Mouse (Mus musculus) mammary gland, adult 2 months (tissue): Measurements from ENCODE around the gene Tnfrsf25. TPM values are rescaled to one million over a fixed set of nuclear protein-coding genes. Genes with fewer than 3 reads are reported as not detected.

ENCODE experiments used
- polyA plus RNA-seq: library from polyadenylated mRNA; depleted of rRNA; stranded (reverse); fragments of >200 nt; gene quantifications from 2 replicates; pipeline ENCODE4 v1.2.3, GENCODE M21; 2012; ENCODE audit warnings: low replicate concordance; rRNA removed

Tnfrsf25 gene
- 22.6 and 29.2 TPM in 2 replicates for polyA plus RNA-seq

DNA sequence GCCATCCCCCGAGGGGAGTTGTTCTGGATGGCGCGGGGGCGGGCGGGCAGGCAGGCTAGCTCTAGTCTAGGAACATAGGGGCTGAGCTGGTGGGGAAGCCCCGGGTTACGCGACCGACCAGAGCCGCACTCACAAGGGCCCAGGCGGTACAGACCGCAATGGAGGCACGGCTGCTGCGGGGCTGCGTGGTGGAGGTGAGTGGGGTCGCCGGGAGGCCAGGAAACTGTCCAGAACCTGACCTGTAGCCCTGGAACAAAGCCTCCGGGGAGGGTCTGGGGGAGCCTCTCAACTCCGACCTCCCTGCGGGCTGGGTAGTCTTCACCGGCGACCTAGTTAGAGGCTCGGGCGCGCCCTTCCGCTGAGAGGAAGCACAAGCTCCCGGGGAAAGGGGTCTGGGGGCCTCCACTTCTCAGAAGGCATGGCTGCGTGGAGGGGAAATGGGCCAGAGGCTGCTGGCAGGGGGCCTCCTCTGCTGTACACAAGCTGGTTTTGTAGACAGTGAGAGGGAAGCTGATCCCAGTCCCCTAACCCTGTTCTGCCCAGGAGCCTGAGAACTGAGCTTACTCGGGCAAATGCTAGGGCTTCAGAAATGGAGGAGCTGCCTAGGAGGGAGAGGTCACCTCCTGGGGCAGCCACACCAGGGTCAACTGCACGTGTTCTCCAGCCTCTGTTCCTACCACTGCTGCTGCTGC, at the start of gene Tnfrsf25:
Tnfrsf25 (plus strand) TSS at position 14 of the 692 bp plus-strand sequence.

DNA sequence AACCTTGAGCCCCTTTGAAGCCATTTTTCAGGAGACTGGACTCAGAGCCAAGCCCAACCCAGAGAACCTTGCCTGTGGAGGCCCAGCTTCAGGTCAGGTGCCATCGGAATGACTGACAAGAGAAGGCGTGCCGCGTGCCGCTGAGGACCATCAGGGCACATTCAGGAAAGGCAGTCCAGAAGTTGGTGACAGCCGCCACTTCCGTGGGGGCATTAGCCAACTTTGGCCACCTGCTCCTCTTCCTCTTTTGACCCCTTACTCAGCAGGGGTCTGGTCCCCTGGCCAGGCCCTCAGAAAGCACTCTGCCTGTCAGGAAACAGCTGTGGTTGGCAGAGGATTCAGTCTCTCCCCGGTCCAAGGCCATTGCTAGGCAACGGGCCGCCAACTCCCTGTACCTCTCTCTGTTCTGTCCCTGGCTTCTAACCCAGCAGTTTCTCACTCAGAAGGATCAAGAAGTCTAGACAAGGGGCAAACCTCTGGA, 43.6 kb upstream of the Tnfrsf25 start, which contains the start of gene Plekhg5:
Plekhg5 (plus strand) TSS at position 378 of the 481 bp plus-strand sequence.

GRCm38 (mm10) chr4:152151966-152152544, 36.3 kb downstream of the Tnfrsf25 start, which contains the start of gene Espn:
Espn (minus strand) TSS chr4:152152371.

DNA sequence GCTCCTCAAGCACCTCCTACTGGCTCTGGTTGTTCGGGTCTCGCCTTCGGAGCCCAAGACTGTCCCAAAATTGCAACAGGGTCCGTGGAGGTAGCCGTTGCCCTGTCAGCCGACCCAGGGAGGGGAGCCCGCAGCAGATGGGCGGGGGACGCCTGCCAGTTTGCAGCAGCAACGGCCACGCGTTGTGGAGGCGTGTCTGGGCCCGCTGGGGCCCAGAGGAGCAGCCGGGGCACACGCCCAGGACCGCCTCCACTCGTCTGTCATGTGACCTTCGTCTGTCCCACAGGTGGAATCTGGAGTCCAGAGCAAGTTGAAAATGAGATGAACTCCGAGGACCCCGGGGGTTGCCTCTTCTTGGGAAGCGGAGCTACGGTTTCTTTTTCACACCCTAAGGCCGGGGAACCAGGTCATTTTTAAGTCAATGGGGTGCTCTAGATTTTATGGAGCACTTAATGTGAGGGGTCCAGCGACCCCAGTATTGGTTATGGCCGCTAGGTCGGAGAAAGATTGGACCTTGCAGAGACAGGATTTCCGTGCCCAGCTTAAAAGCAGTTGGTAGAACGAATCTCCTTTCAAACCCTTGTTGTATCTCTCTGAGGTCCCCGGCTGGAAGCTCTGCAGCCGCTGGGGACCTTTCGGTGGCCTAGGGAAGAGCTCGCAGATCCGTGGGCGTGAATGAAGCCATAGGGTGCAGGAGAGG, 43.0 kb downstream of the Tnfrsf25 start, which contains the start of gene Hes2:
Hes2 (plus strand) TSS at position 283 of the 700 bp plus-strand sequence.

Other genes with a start within 250 kb of the Tnfrsf25 start
- gene Dnajc11, start 182.2 kb upstream of the Tnfrsf25 start, polyA plus RNA-seq = 44.0 and 49.1 TPM in 2 replicates
- gene Thap3, start 126.9 kb upstream of the Tnfrsf25 start, polyA plus RNA-seq = 57.3 and 88.5 TPM in 2 replicates
- 8.7 and 13.2 TPM in 2 replicates for gene Phf13, start 119.7 kb upstream of the Tnfrsf25 start, polyA plus RNA-seq
- 32.3 and 50.8 TPM in 2 replicates for gene Klhl21, start 107.1 kb upstream of the Tnfrsf25 start, polyA plus RNA-seq
- gene Zbtb48, start 88.3 kb upstream of the Tnfrsf25 start, polyA plus RNA-seq = 10.8 and 17.5 TPM in 2 replicates
- gene Tas1r1, start 77.4 kb upstream of the Tnfrsf25 start, polyA plus RNA-seq = 0.07 and 0.59 TPM in 2 replicates
- 21.4 and 28.0 TPM in 2 replicates for gene Nol9, start 76.6 kb upstream of the Tnfrsf25 start, polyA plus RNA-seq
- gene Plekhg5, start 43.4 kb upstream of the Tnfrsf25 start, polyA plus RNA-seq = 36.3 and 49.8 TPM in 2 replicates
- gene Espn, start 36.4 kb downstream of the Tnfrsf25 start, polyA plus RNA-seq = 2.4 and 6.5 TPM in 2 replicates
- 0.19 and 0.22 TPM in 2 replicates for gene Hes2, start 42.9 kb downstream of the Tnfrsf25 start, polyA plus RNA-seq
- 19.6 and 21.3 TPM in 2 replicates for gene Acot7, start 62.2 kb downstream of the Tnfrsf25 start, polyA plus RNA-seq
- gene Gpr153, start 158.3 kb downstream of the Tnfrsf25 start, polyA plus RNA-seq = 44.3 and 85.3 TPM in 2 replicates
- not detected in 2 replicates for gene Hes3, start 175.7 kb downstream of the Tnfrsf25 start, polyA plus RNA-seq
- 21.4 and 27.7 TPM in 2 replicates for gene Icmt, start 181.3 kb downstream of the Tnfrsf25 start, polyA plus RNA-seq
- 2.9 and 3.8 TPM in 2 replicates for gene Rnf207, start 203.1 kb downstream of the Tnfrsf25 start, polyA plus RNA-seq
- 24.0 and 42.5 TPM in 2 replicates for gene Rpl22, start 209.8 kb downstream of the Tnfrsf25 start, polyA plus RNA-seq
- gene Chd5, start 222.7 kb downstream of the Tnfrsf25 start, polyA plus RNA-seq = 0.11 and 0.12 TPM in 2 replicates